Mouse (Mus musculus) neural tube, embryonic 14.5 days (tissue): ENCODE measurements around the gene Retnlg. TPM values are rescaled to one million over a fixed set of nuclear protein-coding genes. Genes with fewer than 3 reads are reported as not detected.
"Not testable (repeated sequence)": the region's sequence is repeated elsewhere in the genome, so short reads cannot be mapped to it uniquely, and the experiment has no call there.

Experiments
- ATAC-seq: fragments of 200-750 bp; cut with Nextera tagmentation; 2 replicates; pipeline ENCODE4 v1.8.0; 2017; ENCODE audit warnings: low read depth, mild to moderate bottlenecking, moderate TSS enrichment, moderate library complexity
- H3K27ac ChIP-seq: fragments of 300-500 bp; sonication (generic); 2 replicates; pipeline ENCODE4 v1.5.1; 2014; ENCODE audit warnings: low read depth, mild to moderate bottlenecking, control low read depth, low read length, moderate library complexity, mixed read lengths
- H3K27me3 ChIP-seq: fragments of 300-500 bp; sonication (generic); 2 replicates; pipeline ENCODE4 v1.6.1; 2014; ENCODE audit warnings: low read length; ENCODE audit not compliant: control insufficient read depth, insufficient read depth
- H3K36me3 ChIP-seq: fragments of 300-500 bp; sonication (generic); 2 replicates; pipeline ENCODE4 v1.6.1; 2014; ENCODE audit warnings: low read length, mixed read lengths; ENCODE audit not compliant: control insufficient read depth, insufficient read depth
- H3K4me1 ChIP-seq: fragments of 300-500 bp; sonication (generic); 2 replicates; pipeline ENCODE4 v1.6.1; 2014; ENCODE audit warnings: low read length; ENCODE audit not compliant: control insufficient read depth, insufficient read depth
- H3K4me2 ChIP-seq: fragments of 300-500 bp; sonication (generic); 2 replicates; pipeline ENCODE4 v1.6.1; 2014; ENCODE audit warnings: mild to moderate bottlenecking, low read depth, low read length, control low read depth
- H3K4me3 ChIP-seq: fragments of 300-500 bp; sonication (generic); 2 replicates; pipeline ENCODE4 v1.5.1; 2014; ENCODE audit warnings: low read depth, low read length, control low read depth, mixed read lengths
- H3K9ac ChIP-seq: fragments of 300-500 bp; sonication (generic); replicated peaks from 2 replicates; pipeline ENCODE4 v1.6.1; 2014; ENCODE audit warnings: low read depth, mild to moderate bottlenecking, control low read depth, low read length, mixed read lengths
- H3K9me3 ChIP-seq: fragments of 300-500 bp; sonication (generic); 2 replicates; pipeline ENCODE4 v1.6.1; 2016; ENCODE audit warnings: low read length; ENCODE audit not compliant: control insufficient read depth
- WGBS: fragments of 180-500 bp; shearing (Covaris S2); extraction: QIAGEN DNeasy Blood & Tissue Kit; methylation state at CpG from one replicate; pipeline ENCODE4 v1.1.7; 2014; 5-methylcytosine and 5-hydroxymethylcytosine counted together
- polyA plus RNA-seq: library from polyadenylated mRNA; unstranded; fragments of >200 nt; fragmentation: Nextera tagmentation; extraction: Ambion mirVana; gene quantifications from 2 replicates; pipeline ENCODE4 v1.2.1, GENCODE M21; 2014

Gene Retnlg
- not detected in 2 replicates for polyA plus RNA-seq

DNA sequence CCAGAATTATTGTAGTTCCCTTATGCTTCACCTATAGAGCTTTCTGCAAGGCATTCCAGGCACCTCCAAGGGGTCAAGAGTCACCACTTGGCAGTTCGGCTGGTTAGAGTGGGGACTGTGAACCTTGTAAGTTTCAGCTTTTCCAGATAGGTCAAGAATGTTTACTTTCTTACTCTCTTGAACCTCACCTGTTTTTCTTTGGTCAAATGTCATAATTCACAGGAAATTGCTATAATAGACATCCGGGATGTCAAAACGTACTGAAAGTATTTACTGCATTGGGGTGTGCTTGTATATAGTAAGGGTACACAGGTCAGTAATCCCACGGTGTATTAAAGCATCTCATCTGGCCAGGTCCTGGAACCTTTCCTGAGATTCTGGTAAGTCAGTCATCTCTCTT, at the start of gene Retnlg:
TSS of gene Retnlg (plus strand) at position 301 of the 400 bp plus-strand sequence.
- Histone ChIP-seq H3K9ac (no peak within 1 kb of the TSS), H3K36me3 (no peaks in the 10 kb centered on the region), H3K4me2 (no peak within 1 kb of the TSS), H3K27ac (no peak within 1 kb of the TSS), H3K27me3 (no peaks in the 10 kb centered on the region), H3K9me3 (no peaks in the 10 kb centered on the region), H3K4me1 (no peaks in the 10 kb centered on the region), H3K4me3 (no peak within 1 kb of the TSS)
- 88% methylated on average over 4 of the region's 4 CpGs for WGBS
- no peak for ATAC-seq

DNA sequence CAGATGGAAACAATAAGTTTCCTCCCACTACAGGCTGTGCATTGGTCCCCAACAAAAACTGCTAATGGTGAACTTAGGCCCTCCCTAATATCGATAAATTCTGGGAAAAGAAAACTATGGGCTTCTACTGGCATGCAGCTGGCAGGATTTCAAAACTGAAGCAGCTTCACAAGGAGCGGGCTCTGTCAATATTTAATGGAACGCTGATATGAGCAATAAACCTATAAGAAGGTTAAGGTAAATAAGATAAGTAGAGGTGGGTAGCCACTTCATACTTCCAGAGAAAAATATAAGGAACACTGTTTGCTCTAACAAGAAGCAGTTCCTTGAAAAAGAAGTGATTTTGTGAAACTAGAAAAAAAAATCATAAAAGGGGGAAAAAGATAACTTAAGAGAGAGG, 45.9 kb upstream of the Retnlg start:
- H3K9me3 ChIP-seq = no peaks in the 10 kb centered on the region
- no peak for ATAC-seq
- WGBS = 86% methylated on average over 3 of the region's 3 CpGs
- no peak overlapping the region for H3K4me2 ChIP-seq
- H3K27ac ChIP-seq = no peak overlapping the region
- no peaks in the 10 kb centered on the region for H3K36me3 ChIP-seq
- H3K4me1 ChIP-seq = no peaks in the 10 kb centered on the region
- H3K9ac ChIP-seq = no peak overlapping the region
- no peaks in the 10 kb centered on the region for H3K27me3 ChIP-seq
- no peak overlapping the region for H3K4me3 ChIP-seq

DNA sequence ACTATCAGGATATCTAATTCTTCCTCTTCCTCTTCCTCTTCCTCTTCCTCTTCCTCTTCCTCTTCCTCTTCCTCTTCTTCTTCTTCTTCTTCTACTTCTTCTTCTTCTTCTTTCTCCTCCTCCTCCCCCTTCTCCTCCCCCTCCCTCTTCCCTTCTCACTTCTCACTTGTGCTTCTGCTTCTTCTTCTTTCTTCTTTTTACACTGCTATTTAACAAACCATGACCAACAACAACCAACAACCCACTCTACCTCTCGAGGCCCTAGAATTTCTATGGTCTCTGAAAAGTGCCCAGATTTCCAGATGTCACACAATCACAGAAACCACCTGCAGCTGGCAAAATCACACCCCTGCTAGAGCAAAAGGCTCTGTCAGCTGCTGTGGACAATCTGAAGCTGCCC, 44.8 kb upstream of the Retnlg start:
- H3K27me3 ChIP-seq = no peaks in the 10 kb centered on the region
- H3K36me3 ChIP-seq = no peaks in the 10 kb centered on the region
- H3K4me1 ChIP-seq = no peaks in the 10 kb centered on the region
- no peak for ATAC-seq
- H3K9me3 ChIP-seq = no peaks in the 10 kb centered on the region
- no peak overlapping the region for H3K27ac ChIP-seq
- H3K4me3 ChIP-seq = no peak overlapping the region
- WGBS = 61% methylated on average over 1 of the region's 1 CpGs
- no peak overlapping the region for H3K4me2 ChIP-seq
- no peak overlapping the region for H3K9ac ChIP-seq

DNA sequence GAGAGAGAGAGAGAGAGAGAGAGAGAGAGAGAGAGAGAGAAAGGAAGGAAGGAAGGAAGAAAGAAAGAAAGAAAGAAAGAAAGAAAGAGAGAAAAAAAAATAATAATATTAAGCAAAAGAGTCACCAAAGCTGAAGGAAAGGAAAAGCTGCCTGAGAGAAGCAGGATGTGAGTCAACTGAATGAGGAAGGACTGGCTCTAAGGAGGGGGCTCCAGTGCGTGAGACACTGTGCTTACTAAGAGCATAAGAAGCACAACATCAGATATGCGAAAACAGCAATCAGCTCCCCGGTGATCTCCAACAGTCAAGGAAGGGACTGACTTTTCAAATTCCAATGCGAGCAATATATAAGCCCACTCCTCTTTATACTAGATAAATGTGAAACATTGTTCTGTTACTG, 43.4 kb upstream of the Retnlg start:
- Histone ChIP-seq H3K4me1 (no peaks in the 10 kb centered on the region), H3K27ac (no peak overlapping the region), H3K9me3 (no peaks in the 10 kb centered on the region), H3K9ac (no peak overlapping the region), H3K4me3 (no peak overlapping the region), H3K27me3 (no peaks in the 10 kb centered on the region), H3K36me3 (no peaks in the 10 kb centered on the region), H3K4me2 (no peak overlapping the region)
- 90% methylated on average over 4 of the region's 4 CpGs for WGBS
- ATAC-seq = no peak

DNA sequence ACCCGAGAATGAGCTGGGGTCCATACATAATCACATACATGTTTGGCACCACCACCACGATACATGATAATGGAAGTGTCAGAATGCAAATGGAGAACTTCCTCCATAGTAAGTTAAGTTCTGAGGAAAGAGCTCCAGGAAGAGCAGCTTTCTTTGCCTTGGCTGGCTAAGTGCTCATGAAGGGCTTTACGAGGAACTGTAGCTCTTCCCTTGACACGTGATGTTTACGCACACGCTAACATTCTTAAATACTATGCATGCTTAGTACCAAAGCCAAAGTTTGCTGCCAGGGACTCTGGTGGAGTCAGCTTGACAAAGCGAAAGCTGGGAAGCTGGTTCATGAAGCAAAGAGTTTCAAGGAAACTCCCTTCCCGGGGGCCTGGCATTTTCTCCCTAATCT, 40.4 kb upstream of the Retnlg start:
- H3K4me1 ChIP-seq = no peaks in the 10 kb centered on the region
- H3K27me3 ChIP-seq = no peaks in the 10 kb centered on the region
- WGBS = 90% methylated on average over 7 of the region's 8 CpGs
- no peak overlapping the region for H3K4me3 ChIP-seq
- H3K27ac ChIP-seq = no peak overlapping the region
- H3K4me2 ChIP-seq = no peak overlapping the region
- no peak overlapping the region for H3K9ac ChIP-seq
- H3K36me3 ChIP-seq = no peaks in the 10 kb centered on the region
- H3K9me3 ChIP-seq = no peaks in the 10 kb centered on the region
- ATAC-seq = no peak

DNA sequence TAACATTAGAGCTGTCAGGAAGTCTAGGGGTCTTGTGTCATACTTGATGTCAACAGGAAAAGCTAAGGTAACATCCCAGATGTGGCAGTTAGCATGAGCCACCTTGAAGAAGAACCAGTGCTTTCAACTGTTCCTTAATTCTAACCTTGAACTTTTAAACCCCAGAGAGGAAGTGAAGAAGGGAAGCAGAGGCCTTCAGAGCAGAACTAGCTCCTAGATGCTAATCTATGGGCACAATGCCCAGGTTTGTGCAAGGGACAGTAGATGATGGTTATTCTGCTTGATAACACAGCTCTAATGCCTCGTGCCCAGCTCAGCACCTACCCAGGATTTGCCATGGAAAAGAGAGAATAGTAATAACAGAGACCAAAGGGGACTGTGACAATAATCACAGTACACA, 38.8 kb upstream of the Retnlg start:
- ATAC-seq, H3K27me3 ChIP-seq, H3K9me3 ChIP-seq, H3K36me3 ChIP-seq, H3K27ac ChIP-seq, H3K4me2 ChIP-seq, H3K9ac ChIP-seq, H3K4me3 ChIP-seq, H3K4me1 ChIP-seq: not testable (repeated sequence)
- whole genome bisulfite sequencing = 70% methylated on average over 1 of the region's 1 CpGs

DNA sequence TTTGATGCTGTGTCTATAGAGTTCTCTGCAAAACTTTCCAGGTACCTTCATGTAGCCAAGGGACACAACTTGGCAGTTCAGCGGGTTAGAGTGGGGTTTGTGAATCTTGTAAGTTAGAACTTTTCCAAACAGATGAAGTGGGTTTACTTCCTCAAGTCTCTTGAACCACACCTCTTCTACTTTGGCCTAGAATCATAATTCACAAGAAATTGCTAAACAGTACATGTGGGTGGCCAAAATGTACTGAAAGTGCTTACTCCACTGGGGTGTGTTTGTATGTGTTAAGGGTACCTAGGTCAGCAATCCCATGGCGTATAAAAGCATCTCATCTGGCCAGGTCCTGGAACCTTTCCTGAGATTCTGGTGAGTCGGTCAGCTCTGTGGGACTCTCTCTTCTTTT, 30.2 kb upstream of the Retnlg start, which contains the start of gene Retnla:
TSS of gene Retnla (plus strand) at position 286 of the 400 bp plus-strand sequence.
- Histone ChIP-seq H3K4me1 (no peaks in the 10 kb centered on the region), H3K36me3 (no peaks in the 10 kb centered on the region), H3K4me3 (no peak within 1 kb of the TSS), H3K4me2 (no peak within 1 kb of the TSS), H3K9me3 (no peaks in the 10 kb centered on the region), H3K27ac (no peak within 1 kb of the TSS), H3K9ac (no peak within 1 kb of the TSS), H3K27me3 (no peaks in the 10 kb centered on the region)
- ATAC-seq = no peak
- WGBS = 82% methylated on average over 3 of the region's 3 CpGs

DNA sequence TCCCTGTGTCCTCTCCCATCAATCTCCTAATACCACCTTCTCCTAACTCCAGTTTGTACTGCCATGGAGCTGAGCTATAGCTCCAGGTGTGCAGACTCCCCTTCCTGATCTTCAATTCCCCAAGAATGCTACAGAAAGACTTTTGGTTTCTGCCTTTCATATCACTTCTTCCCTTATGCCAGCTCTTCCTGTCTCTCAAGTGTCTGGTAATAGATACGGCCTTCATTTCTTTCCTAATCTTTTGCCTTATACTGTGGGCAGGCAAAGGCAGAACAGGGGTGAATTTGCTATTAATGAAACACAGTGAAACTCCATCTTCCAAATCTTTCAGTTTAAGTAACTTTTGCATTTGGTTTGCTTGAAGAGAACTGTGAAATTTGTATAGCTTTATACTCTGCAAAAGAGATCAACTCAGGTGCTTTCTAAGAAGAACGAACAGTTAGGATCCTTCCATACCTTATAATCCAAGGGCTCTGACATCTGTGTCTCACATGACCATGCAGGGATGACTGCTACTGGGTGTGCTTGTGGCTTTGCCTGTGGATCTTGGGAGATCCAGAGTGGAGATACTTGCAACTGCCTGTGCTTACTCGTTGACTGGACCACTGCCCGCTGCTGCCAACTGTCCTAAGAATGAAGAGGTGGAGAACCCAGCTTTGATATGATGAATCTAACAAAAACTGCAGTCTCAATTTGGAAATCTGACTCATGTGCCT, 28.6 kb upstream of the Retnlg start:
- Histone ChIP-seq H3K36me3 (no peaks in the 10 kb centered on the region), H3K27ac (no peak overlapping the region), H3K4me2 (no peak overlapping the region), H3K27me3 (no peaks in the 10 kb centered on the region), H3K9ac (no peak overlapping the region), H3K4me3 (no peak overlapping the region), H3K9me3 (no peaks in the 10 kb centered on the region), H3K4me1 (no peaks in the 10 kb centered on the region)
- 92% methylated on average over 4 of the region's 4 CpGs for WGBS
- ATAC-seq = no peak

DNA sequence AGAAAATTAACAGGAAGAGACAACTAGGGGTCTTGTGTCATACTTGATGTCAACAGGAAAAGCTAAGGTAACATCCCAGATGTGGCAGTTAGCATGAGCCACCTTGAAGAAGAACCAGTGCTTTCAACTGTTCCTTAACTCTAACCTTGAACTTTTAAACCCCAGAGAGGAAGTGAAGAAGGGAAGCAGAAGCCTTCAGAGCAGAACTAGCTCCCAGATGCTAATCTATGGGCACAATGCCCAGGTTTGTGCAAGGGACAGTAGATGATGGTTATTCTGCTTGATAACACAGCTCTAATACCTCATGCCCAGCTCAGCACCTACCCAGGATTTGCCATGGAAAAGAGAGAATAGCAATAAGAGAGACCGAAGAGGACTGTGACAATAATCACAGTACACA, 7.4 kb upstream of the Retnlg start:
- not testable (repeated sequence) for H3K4me1 ChIP-seq, H3K9ac ChIP-seq, H3K4me3 ChIP-seq, H3K4me2 ChIP-seq, H3K27ac ChIP-seq, H3K27me3 ChIP-seq, H3K9me3 ChIP-seq, H3K36me3 ChIP-seq, ATAC-seq
- WGBS = 95% methylated on average over 1 of the region's 1 CpGs
